Mouse (Mus musculus) ovary, postnatal 10 days (tissue): ENCODE measurements at regions not wholly inside any gene's neighbourhood (a gene's known extent, or its start where the extent isn't known, plus 50 kb on each side); places are given as distances from the start of the nearest gene placed in this dataset.

Experiments used
- DNase-seq: peaks from one replicate; pipeline ENCODE4 v3.0.0; 2022; ENCODE audit warnings: low spot score

DNA sequence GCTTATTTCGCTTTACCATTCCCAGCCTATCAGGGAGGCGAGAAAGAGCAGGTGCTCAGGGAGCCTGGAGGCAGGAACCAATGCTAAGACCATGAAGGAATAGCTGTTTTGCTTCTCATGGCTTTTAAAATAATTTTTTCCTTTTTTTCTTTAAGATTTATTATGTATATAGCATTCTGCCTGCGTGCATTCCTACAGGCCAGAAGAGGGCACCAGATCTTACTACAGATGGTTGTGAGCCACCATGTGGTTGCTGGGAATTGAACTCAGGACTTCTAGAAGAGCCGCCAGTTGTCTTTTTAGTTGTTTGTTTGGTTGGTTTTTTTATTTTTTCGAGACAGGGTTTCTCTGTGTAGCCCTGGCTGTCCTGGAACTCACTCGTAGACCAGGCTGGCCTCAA is 113.6 kb upstream of the Armc2 start:
- no peak for DNase-seq

DNA sequence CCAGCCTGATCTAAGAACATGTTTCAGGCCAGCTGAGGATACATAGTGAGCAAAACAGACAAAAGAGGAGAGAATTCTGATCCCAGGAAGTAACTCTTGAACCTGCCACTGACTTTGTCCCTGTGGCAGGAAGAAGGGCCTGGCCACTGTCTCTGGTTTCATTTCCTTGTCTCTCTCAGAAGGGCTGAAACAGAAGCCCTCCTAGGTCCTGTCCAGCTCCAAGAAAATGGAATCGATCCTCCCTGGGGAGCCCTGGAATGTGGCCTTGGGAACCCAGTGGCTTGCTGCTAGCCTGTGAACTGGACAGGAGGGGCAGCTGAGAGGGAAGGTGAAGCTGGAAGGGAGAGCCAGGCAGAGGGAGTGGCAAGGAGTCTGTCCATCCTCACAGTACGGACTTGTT is 113.1 kb upstream of the Armc2 start:
- no peak for DNase-seq

- DNase-seq: no peak
Measured at GRCm38 (mm10) chr10:42127865-42128419, 109.7 kb upstream of the Armc2 start.

- no peak for DNase-seq
Measured at GRCm38 (mm10) chr10:42126816-42127215, 108.6 kb upstream of the Armc2 start.

DNA sequence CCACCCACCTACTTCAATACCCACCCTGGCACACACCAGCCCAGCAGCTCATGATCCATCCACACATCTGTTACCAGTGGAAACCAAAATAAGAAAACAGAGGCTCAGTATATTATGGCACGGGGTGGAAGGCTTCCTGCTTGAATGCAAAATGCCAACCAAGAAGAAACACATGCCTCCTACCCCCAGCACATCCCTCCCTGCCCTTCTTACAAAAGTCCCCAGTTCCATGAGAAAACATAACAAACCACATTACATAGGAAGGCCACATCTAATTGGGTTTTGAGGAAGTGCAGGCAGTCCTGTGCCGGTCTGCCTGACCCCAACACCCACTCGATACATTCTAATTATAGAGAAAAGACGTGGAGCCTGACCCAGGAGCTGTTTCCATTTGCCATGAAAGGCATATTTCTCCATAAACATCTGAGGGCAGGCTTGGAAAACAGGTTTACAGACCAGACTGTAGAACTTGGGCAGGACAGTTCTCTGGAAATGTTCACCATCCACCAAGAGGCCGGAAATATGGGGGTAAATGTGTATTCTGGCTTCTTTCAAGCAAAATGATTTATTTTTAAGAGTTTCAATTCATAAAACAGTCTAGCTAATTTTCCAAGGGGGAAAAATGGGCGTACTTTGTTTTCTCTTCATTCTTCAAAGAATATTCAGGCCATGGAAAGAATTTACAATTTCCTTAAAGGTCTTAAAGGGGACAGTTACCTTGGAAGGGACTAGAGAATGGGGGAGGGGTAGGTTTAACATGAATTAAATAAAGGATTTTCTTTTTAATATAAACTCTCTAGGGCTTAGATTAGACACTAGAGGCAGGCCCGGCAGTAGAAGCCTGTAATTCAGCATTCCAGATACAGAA is 104.8 kb upstream of the Armc2 start:
- DNase-seq: no peak

GRCm38 (mm10) chr10:42121984-42122383 is 103.7 kb upstream of the Armc2 start:
- DNase-seq: no peak

- DNase-seq: no peak
Measured at GRCm38 (mm10) chr10:42119326-42119725, 101.1 kb upstream of the Armc2 start.

GRCm38 (mm10) chr10:42118361-42119188 is 100.3 kb upstream of the Armc2 start:
- no peak for DNase-seq

DNA sequence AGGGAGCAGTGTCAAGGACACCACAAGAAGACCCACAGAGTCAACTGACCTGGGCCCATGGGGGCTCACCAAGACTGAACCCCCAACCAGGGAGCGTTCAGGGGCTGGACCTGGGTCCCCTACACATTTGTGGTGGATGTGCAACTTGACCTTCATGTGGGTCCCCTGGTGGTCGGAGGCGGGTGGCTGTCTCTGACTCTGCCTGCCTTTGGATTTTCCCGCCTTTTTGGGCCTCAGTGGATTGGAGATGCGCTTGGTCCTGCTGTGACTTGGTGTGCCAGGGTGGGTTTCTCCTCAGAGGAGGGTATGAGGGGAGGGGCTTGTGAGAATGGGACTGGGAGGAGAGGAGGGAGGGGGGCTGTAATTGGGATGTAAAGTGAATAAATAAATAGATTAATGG is 99.3 kb upstream of the Armc2 start:
- DNase-seq: no peak

GRCm38 (mm10) chr10:42115920-42116298 is 97.7 kb upstream of the Armc2 start:
- no peak for DNase-seq

GRCm38 (mm10) chr10:42115224-42115919 is 97.1 kb upstream of the Armc2 start:
- DNase-seq: no peak

- no peak for DNase-seq
Measured at GRCm38 (mm10) chr10:42110704-42111103, 92.5 kb upstream of the Armc2 start.

- DNase-seq: no peak
Measured at GRCm38 (mm10) chr10:42108294-42109014, 90.2 kb upstream of the Armc2 start.

DNA sequence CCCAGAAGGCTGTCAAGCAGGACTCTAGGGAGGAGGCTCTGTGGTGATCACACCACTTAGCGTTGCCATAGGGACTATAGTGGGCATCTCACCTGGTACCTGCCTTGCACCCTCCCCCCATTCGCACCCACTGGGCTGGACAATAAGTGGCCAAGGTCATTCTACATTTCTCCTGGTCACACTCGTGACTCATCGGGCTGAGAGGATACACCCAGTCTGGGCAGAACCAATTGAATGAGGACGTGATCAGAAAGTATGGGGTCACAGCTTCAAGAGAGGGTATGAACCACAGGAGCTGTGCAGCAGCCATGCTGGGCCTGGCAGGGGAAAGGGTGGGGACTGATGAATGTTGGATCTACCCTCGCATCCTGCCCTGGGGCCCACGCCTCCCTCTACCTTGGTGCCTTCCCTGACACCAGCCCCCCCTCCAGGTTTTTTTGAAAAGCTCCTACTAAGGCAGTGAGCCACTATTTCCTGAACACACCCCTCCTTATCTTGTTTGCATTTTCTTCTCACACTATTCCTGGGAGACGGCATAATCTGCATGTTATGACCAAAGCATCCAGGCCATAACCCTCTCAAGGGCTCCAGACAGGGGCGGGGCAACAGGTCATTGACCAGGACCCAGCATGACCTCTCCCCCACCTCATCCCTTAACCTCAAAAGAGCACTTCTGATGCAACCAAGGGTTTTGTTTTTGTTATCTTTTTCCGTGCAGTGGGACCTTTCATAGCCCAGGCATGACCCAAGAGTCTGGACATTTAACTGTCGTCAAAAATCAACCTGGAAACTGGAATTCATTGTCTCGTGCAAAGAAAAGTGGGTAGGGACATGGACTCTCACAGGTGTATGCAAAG is 89.4 kb upstream of the Armc2 start:
- no peak for DNase-seq

DNA sequence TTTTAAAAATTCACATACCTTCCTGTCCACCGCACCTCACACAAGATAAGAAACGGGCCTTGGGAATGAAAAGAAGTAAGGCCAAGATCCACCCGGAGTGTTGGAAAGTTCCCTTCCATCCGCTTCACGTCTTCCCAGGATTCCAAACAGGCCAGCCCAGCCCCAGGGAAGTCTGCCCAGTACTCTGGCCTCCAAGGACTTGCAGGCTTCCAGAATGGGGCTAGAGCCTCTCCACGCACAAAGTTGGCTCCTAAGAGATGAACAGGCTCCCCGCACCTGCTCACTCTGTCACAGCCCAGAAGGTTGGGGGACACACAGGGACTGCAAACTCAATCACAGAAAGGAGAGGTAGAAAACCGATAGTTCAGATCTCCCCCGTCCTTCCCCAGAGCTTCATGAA is 88.4 kb upstream of the Armc2 start:
- no peak for DNase-seq

DNA sequence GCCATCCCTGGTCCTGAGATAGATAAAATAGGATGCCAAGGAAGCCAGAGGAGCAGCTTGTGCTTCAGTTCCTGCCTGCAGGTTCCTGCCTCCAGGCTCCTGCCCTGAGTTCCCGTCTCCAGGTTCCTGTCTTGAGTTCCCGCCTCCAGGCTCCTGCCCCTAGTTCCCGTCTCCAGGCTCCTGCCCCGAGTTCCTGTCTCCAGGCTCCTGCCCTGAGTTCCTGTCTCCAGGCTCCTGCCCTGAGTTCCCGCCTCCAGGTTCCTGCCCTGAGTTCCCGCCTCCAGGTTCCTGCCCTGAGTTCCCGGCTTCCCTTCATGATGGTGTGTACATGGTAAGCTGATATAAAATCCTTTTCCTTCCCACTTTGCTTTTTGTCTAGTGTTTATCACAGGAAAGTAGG is 86.8 kb upstream of the Armc2 start:
- DNase-seq: no peak

- DNase-seq: no peak
Measured at GRCm38 (mm10) chr10:42102320-42102719, 84.1 kb upstream of the Armc2 start.

- DNase-seq: no peak
Measured at GRCm38 (mm10) chr10:42101096-42101495, 82.9 kb upstream of the Armc2 start.

DNA sequence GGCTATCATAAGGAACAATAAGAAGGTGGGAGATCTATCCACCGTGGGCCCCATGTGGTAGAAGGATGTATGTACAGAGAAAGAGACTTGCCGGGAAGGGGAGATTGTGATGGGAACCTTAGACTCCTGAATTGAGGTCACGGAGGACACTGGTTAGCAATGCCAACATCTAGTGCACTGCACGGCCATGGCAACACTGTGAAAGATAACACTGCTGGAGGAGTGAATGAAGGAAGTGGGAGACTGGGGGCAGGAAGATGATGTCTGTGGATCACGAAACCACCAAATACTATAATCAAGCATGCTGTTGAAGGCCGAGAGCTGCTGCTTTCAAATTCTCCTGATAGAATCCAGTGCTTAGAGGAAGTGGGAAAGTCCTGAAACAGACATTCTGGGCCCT is 78.7 kb upstream of the Armc2 start:
- no peak for DNase-seq

DNA sequence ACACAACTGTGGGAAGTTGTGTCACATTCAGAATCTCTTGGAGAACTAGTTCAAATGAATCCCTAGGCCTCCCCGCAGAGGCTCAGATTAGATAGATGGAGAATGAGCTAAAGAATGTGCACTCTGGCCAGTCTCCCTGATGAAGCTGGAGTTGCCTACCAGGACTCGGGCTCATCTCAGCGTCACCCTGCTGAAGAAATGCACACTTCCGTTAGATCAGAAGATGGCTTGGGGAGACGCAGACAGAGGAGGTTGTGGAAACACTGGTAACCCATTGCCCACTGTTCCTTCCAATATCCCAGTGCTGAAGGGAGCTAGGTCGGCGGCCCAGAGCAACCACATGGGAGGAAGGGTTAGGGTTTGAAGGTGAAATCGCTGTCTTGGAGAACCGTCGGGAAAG is 77.7 kb upstream of the Armc2 start:
- DNase-seq: no peak
